Mouse (Mus musculus): ENCODE data around the gene Zbtb7a. TPM values are rescaled to one million over a fixed set of nuclear protein-coding genes. Genes with fewer than 3 reads are reported as not detected.

Gene Zbtb7a
- polyA plus RNA-seq, 1 experiment from 2014 or later = 10.1 TPM

DNA sequence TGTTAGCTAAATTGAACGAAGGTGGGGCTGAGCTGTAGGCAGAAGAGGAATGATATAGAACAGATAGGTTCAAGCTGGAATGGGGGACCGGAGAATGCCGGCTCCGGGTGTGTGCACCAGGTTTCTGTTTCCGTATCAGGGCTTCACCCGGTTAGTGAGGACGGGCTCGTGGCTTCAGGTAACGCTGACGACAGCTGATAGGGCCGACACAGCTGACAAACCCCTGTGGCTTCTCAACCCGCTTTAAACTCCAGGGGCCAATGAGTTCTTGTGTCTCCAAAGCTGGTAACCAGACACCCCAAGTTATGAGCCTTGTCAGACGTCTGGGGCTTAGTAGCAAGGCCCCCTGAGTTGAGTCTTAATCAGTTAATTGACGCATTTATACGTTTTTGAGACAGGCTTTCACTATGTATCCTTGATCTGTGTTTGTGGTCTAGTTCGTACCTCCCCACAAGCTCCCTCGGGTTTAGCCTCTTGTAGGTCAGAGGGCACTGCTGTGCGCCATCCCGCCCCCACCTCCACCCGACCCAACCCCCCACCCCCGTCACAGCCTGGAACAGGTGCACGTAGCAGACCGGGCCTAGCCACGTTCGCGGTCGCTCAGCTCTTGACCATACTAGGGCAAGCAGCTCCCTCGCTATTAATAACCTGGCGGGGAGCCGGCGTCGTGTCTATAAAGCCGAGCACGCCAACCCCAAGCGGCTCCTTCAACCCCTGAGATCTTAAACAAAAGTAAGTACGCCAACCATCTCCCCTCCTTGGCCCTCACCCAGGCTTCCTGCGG lies 59.2 kb downstream of the Zbtb7a start:
- Histone ChIP-seq H3K27me3 (ENCODE audit: control insufficient read depth, insufficient read depth, low read length) (peaks cover 27% of the 10 kb centered on the region), H3K9ac (ENCODE audit: low read length) (no peak overlapping the region), H3K4me1 (replicated peaks; ENCODE audit: control insufficient read depth, insufficient read depth, low read length) (peaks cover 13% of the 10 kb centered on the region), H3K27ac (ENCODE audit: low read depth, low read length) (no peak overlapping the region), H3K9me3 (ENCODE audit: control insufficient read depth, low read length) (no peaks in the 10 kb centered on the region), H3K4me3 (ENCODE audit: low read depth, low read length) (no peak overlapping the region), H3K4me2 (ENCODE audit: low read depth, low read length, severe bottlenecking) (peak overlapping the region; percentile 2; the same call in 1 of the 2 replicates), H3K36me3 (ENCODE audit: control insufficient read depth, insufficient read depth, low read length) (no peaks in the 10 kb centered on the region; the same call in 1 of the 2 replicates)
- WGBS = 14% methylated on average over 37 of the region's 37 CpGs
- DNase-seq (ENCODE audit: low spot score) (no peak), ATAC-seq (replicated peaks; ENCODE audit: low FRiP score) (no peak)

DNA sequence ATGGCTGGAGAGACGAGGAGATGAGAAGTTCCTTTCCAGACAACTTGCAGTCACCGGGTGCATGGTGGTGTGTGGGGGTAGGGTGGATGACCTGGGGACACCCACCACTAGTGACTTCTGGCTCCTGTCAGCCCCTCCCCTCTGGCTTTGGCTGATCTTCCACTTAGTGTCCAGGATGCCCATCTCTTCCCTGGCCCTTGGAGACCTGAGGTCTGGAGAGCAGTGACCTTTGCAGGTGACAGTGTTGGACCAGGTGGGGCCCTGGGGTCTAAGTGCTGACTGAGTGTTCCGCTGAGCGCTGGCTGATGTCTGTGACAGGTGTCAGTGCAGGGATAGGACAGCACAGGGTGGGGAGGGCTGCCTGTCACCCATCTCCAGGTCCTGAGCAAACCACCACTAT lies 60.3 kb downstream of the Zbtb7a start:
- no peak overlapping the region for H3K9ac ChIP-seq (ENCODE audit: low read length)

DNA sequence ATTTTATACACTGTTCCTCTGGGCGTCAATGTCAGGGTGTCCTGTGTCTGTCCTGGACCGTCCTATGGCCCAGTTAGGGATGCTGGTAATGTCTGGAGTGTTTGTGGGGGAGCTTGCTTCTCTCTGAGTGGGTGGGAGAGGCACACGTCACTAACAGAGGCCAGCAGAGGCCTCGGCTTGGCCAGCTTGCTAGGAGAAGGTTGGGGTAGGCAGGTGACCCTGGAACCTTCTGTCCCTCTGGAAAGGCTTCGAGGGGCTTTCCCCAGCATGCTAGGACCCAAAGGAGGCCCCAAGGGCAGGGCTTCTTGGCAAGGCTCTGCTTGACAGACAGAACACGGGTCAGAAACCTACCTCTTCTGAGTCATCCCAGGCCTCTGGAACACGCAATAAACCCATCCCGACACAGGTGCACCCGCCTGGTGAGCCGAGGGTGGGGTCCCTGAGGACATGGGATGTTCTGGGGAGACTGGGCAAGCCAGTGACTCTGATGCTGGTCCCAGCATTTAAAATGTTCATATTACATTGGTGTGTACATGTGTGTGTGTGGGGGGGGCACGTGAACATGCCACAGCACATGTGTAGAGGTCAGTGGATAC lies 61.5 kb downstream of the Zbtb7a start:
- Histone ChIP-seq H3K4me3 (ENCODE audit: low read depth, low read length) (no peak overlapping the region), H3K4me1 (replicated peaks; ENCODE audit: control insufficient read depth, insufficient read depth, low read length) (peaks cover 13% of the 10 kb centered on the region), H3K9ac (ENCODE audit: low read length) (no peak overlapping the region), H3K9me3 (ENCODE audit: control insufficient read depth, low read length) (no peaks in the 10 kb centered on the region), H3K4me2 (ENCODE audit: low read depth, low read length, severe bottlenecking) (no peak overlapping the region), H3K36me3 (ENCODE audit: control insufficient read depth, insufficient read depth, low read length) (no peaks in the 10 kb centered on the region), H3K27me3 (ENCODE audit: control insufficient read depth, insufficient read depth, low read length) (peaks cover 27% of the 10 kb centered on the region), H3K27ac (ENCODE audit: low read depth, low read length) (no peak overlapping the region)
- WGBS = 71% methylated on average over 11 of the region's 11 CpGs
- no peak for DNase-seq (ENCODE audit: low spot score)
- ATAC-seq (replicated peaks; ENCODE audit: low FRiP score) = no peak

More for the DNA sequence above, 60.3 kb downstream of the Zbtb7a start:
- Histone ChIP-seq H3K36me3 (ENCODE audit: control insufficient read depth, insufficient read depth, low read length) (no peaks in the 10 kb centered on the region; the same call in 1 of the 2 replicates), H3K4me2 (ENCODE audit: low read depth, low read length, severe bottlenecking) (no peak overlapping the region), H3K4me3 (ENCODE audit: low read depth, low read length) (no peak overlapping the region), H3K27me3 (ENCODE audit: control insufficient read depth, insufficient read depth, low read length) (peaks cover 27% of the 10 kb centered on the region), H3K9me3 (ENCODE audit: control insufficient read depth, low read length) (no peaks in the 10 kb centered on the region), H3K27ac (ENCODE audit: low read depth, low read length) (no peak overlapping the region), H3K4me1 (replicated peaks; ENCODE audit: control insufficient read depth, insufficient read depth, low read length) (peaks cover 13% of the 10 kb centered on the region)
- no peak for DNase-seq (ENCODE audit: low spot score)
- ATAC-seq (replicated peaks; ENCODE audit: low FRiP score) = no peak
- 73% methylated on average over 4 of the region's 4 CpGs for WGBS

- WGBS = 52% methylated on average over 6 of the region's 6 CpGs
- Histone ChIP-seq H3K4me2 (ENCODE audit: low read depth, low read length, severe bottlenecking) (no peak overlapping the region), H3K4me1 (replicated peaks; ENCODE audit: control insufficient read depth, insufficient read depth, low read length) (peaks cover 13% of the 10 kb centered on the region), H3K27me3 (ENCODE audit: control insufficient read depth, insufficient read depth, low read length) (peaks cover 27% of the 10 kb centered on the region), H3K4me3 (ENCODE audit: low read depth, low read length) (no peak overlapping the region), H3K36me3 (ENCODE audit: control insufficient read depth, insufficient read depth, low read length) (no peaks in the 10 kb centered on the region), H3K9me3 (ENCODE audit: control insufficient read depth, low read length) (no peaks in the 10 kb centered on the region), H3K9ac (ENCODE audit: low read length) (no peak overlapping the region), H3K27ac (ENCODE audit: low read depth, low read length) (no peak overlapping the region)
- no peak for DNase-seq (ENCODE audit: low spot score)
- ATAC-seq (replicated peaks; ENCODE audit: low FRiP score) = no peak
These were observed 62.3 kb downstream of the Zbtb7a start for GRCm38 (mm10) chr10:81197305-81197704.

DNA sequence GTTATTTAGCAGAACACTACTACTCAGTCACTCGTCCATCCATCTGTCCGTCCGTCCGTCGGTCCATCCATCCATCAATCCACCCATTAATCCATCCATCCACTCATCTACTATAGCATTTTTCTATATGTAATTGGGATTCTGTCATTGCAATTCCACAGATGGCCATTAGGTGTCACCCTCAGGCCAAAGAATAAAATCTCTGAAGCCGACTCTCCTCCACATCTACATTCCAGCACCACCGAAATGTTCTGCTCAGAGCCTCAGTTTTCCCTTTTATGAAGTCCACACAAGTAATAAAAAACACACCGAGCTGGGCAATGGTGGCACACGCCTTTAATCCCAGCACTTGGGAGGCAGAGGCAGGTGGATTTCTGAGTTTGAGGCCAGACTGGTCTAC lies 63.2 kb downstream of the Zbtb7a start:
- Histone ChIP-seq H3K27me3 (ENCODE audit: control insufficient read depth, insufficient read depth, low read length) (peaks cover 26% of the 10 kb centered on the region), H3K9me3 (ENCODE audit: control insufficient read depth, low read length) (no peaks in the 10 kb centered on the region), H3K27ac (ENCODE audit: low read depth, low read length) (no peak overlapping the region), H3K9ac (ENCODE audit: low read length) (no peak overlapping the region), H3K4me3 (ENCODE audit: low read depth, low read length) (no peak overlapping the region), H3K36me3 (ENCODE audit: control insufficient read depth, insufficient read depth, low read length) (no peaks in the 10 kb centered on the region), H3K4me1 (replicated peaks; ENCODE audit: control insufficient read depth, insufficient read depth, low read length) (peaks cover 8% of the 10 kb centered on the region; the same call in 1 of the 2 replicates), H3K4me2 (ENCODE audit: low read depth, low read length, severe bottlenecking) (no peak overlapping the region)
- WGBS = 3% methylated on average over 9 of the region's 9 CpGs
- DNase-seq (ENCODE audit: low spot score) = peak; percentile 71
- no peak for ATAC-seq (replicated peaks; ENCODE audit: low FRiP score)

GRCm38 (mm10) chr10:81198990-81199389 lies 64.0 kb downstream of the Zbtb7a start:
- no peak overlapping the region for H3K4me3 ChIP-seq (ENCODE audit: low read depth, low read length)
- DNase-seq (ENCODE audit: low spot score) = no peak
- 87% methylated on average over 6 of the region's 6 CpGs for WGBS
- ATAC-seq (replicated peaks; ENCODE audit: low FRiP score) = no peak
- H3K4me1 ChIP-seq (replicated peaks; ENCODE audit: control insufficient read depth, insufficient read depth, low read length) = peaks cover 6% of the 10 kb centered on the region; the same call in 1 of the 2 replicates
- no peaks in the 10 kb centered on the region for H3K9me3 ChIP-seq (ENCODE audit: control insufficient read depth, low read length)
- no peak overlapping the region for H3K27ac ChIP-seq (ENCODE audit: low read depth, low read length)
- no peak overlapping the region for H3K4me2 ChIP-seq (ENCODE audit: low read depth, low read length, severe bottlenecking)
- no peaks in the 10 kb centered on the region for H3K36me3 ChIP-seq (ENCODE audit: control insufficient read depth, insufficient read depth, low read length)
- peaks cover 23% of the 10 kb centered on the region for H3K27me3 ChIP-seq (ENCODE audit: control insufficient read depth, insufficient read depth, low read length)
- no peak overlapping the region for H3K9ac ChIP-seq (ENCODE audit: low read length)

GRCm38 (mm10) chr10:81200141-81200540 lies 65.1 kb downstream of the Zbtb7a start:
- no peak overlapping the region for H3K4me3 ChIP-seq (ENCODE audit: low read depth, low read length)
- H3K4me1 ChIP-seq (replicated peaks; ENCODE audit: control insufficient read depth, insufficient read depth, low read length) = no peaks in the 10 kb centered on the region
- H3K9ac ChIP-seq (ENCODE audit: low read length) = no peak overlapping the region
- no peaks in the 10 kb centered on the region for H3K36me3 ChIP-seq (ENCODE audit: control insufficient read depth, insufficient read depth, low read length)
- H3K27ac ChIP-seq (ENCODE audit: low read depth, low read length) = no peak overlapping the region
- no peak for DNase-seq (ENCODE audit: low spot score)
- no peaks in the 10 kb centered on the region for H3K9me3 ChIP-seq (ENCODE audit: control insufficient read depth, low read length)
- peaks cover 12% of the 10 kb centered on the region for H3K27me3 ChIP-seq (ENCODE audit: control insufficient read depth, insufficient read depth, low read length)
- 86% methylated on average over 13 of the region's 13 CpGs for WGBS
- ATAC-seq (replicated peaks; ENCODE audit: low FRiP score) = no peak
- no peak overlapping the region for H3K4me2 ChIP-seq (ENCODE audit: low read depth, low read length, severe bottlenecking)

DNA sequence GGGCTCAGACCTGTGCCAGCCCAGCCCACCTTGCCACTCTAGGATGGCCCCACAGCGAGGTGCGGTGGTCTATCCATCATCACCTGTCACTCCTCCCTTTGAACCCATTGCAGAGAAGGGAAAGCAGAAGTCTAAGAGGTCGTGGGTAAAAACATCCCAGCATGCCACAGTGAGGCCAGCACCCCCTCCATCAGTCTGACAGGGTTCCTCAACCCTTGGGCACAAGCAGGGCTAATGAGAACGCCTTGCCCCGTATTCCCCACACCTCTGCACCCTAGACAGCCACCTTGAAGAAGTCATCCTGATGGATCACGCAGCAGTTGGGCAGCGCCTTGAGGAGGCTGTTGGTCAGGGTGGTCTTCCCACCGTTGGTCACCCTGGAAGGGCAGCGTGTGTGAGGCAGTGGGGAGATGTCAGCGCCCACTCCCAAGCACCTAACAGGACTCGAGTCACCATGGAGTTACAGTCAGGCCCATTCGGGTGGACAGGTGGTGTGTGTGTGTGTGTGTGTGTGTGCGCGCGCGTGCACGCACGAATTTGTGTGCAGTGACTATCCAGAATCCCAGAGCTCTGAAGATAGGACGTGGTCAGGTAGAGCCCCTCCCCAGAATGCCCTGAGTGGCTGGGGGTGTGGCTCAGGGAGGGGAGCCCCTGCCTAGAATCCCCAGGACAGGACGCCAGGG lies 65.7 kb downstream of the Zbtb7a start:
- WGBS = 81% methylated on average over 20 of the region's 20 CpGs
- Histone ChIP-seq H3K27me3 (ENCODE audit: control insufficient read depth, insufficient read depth, low read length) (peaks cover 6% of the 10 kb centered on the region), H3K4me1 (replicated peaks; ENCODE audit: control insufficient read depth, insufficient read depth, low read length) (no peaks in the 10 kb centered on the region), H3K27ac (ENCODE audit: low read depth, low read length) (no peak overlapping the region), H3K4me3 (ENCODE audit: low read depth, low read length) (no peak overlapping the region), H3K9ac (ENCODE audit: low read length) (no peak overlapping the region), H3K4me2 (ENCODE audit: low read depth, low read length, severe bottlenecking) (no peak overlapping the region), H3K36me3 (ENCODE audit: control insufficient read depth, insufficient read depth, low read length) (no peaks in the 10 kb centered on the region), H3K9me3 (ENCODE audit: control insufficient read depth, low read length) (no peaks in the 10 kb centered on the region)
- DNase-seq (ENCODE audit: low spot score) (no peak), ATAC-seq (replicated peaks; ENCODE audit: low FRiP score) (no peak)
